Mouse (Mus musculus) heart, embryonic 14.5 days (tissue): ENCODE data around the gene Edc4. TPM values are rescaled to one million over a fixed set of nuclear protein-coding genes. Genes with fewer than 3 reads are reported as not detected.

Experiments used
- ATAC-seq: fragments of 200-750 bp; cut with Nextera tagmentation; 2 replicates; pipeline ENCODE4 v1.8.0; 2017; ENCODE audit warnings: low read depth, moderate TSS enrichment; ENCODE audit not compliant: insufficient number of reproducible peaks, insufficient read depth, low FRiP score
- H3K27ac ChIP-seq, 2 experiments: fragments of 200-500 bp in 1 of 2; fragments of 300-500 bp in 1 of 2; sonication (generic) in 1 of 2; replicated peaks in 1 of 2; 2 replicates each; pipeline ENCODE4 v1.5.1; 2012 to 2014; ENCODE audit warnings: low read depth in 2 of 2, low read length in 2 of 2, control low read depth in 1 of 2, mild to moderate bottlenecking in 1 of 2, mixed read lengths in 1 of 2; ENCODE audit not compliant: control insufficient read depth in 1 of 2, insufficient read depth in 1 of 2
- H3K27me3 ChIP-seq: fragments of 300-500 bp; sonication (generic); 2 replicates; pipeline ENCODE4 v1.6.1; 2014; ENCODE audit warnings: mild to moderate bottlenecking, low read length, control low read depth; ENCODE audit not compliant: control insufficient read depth, insufficient read depth
- H3K36me3 ChIP-seq: fragments of 300-500 bp; sonication (generic); 2 replicates; pipeline ENCODE4 v1.6.1; 2014; ENCODE audit warnings: mild to moderate bottlenecking, control low read depth, low read length, mixed read lengths; ENCODE audit not compliant: control insufficient read depth, insufficient read depth
- H3K4me1 ChIP-seq, 2 experiments: fragments of 200-500 bp in 1 of 2; fragments of 300-500 bp in 1 of 2; sonication (generic) in 1 of 2; 2 replicates each; pipeline ENCODE4 v1.6.1; 2012 to 2014; ENCODE audit warnings: low read length in 2 of 2, control low read depth in 1 of 2, mixed read lengths in 1 of 2; ENCODE audit not compliant: control insufficient read depth in 2 of 2, insufficient read depth in 2 of 2
- H3K4me2 ChIP-seq: fragments of 300-500 bp; sonication (generic); 2 replicates; pipeline ENCODE4 v1.6.1; 2014; ENCODE audit warnings: mild to moderate bottlenecking, low read length
- H3K4me3 ChIP-seq, 2 experiments: fragments of 200-500 bp in 1 of 2; fragments of 300-500 bp in 1 of 2; sonication (generic) in 1 of 2; 2 replicates each; pipeline ENCODE4 v1.5.1; 2012 to 2014; ENCODE audit warnings: low read length in 2 of 2, mild to moderate bottlenecking in 2 of 2, control low read depth in 1 of 2, low read depth in 1 of 2, moderate library complexity in 1 of 2; ENCODE audit not compliant: control insufficient read depth in 1 of 2, insufficient read depth in 1 of 2
- H3K9ac ChIP-seq: fragments of 300-500 bp; sonication (generic); 2 replicates; pipeline ENCODE4 v1.6.1; 2014; ENCODE audit warnings: mild to moderate bottlenecking, low read length
- H3K9me3 ChIP-seq: fragments of 300-500 bp; sonication (generic); 2 replicates; pipeline ENCODE4 v1.6.1; 2016; ENCODE audit warnings: low read length, control low read depth; ENCODE audit not compliant: control insufficient read depth
- WGBS: fragments of 180-500 bp; shearing (Covaris S2); extraction: QIAGEN DNeasy Blood & Tissue Kit; methylation state at CpG from one replicate; pipeline ENCODE4 v1.1.7; 2014; 5-methylcytosine and 5-hydroxymethylcytosine counted together
- polyA plus RNA-seq: library from polyadenylated mRNA; unstranded; fragments of >200 nt; fragmentation: Nextera tagmentation; extraction: Ambion mirVana; gene quantifications from 2 replicates; pipeline ENCODE4 v1.2.1, GENCODE M21; 2014

Edc4 gene
- polyA plus RNA-seq, 1 experiment from 2014 or later = 24.0 TPM

DNA sequence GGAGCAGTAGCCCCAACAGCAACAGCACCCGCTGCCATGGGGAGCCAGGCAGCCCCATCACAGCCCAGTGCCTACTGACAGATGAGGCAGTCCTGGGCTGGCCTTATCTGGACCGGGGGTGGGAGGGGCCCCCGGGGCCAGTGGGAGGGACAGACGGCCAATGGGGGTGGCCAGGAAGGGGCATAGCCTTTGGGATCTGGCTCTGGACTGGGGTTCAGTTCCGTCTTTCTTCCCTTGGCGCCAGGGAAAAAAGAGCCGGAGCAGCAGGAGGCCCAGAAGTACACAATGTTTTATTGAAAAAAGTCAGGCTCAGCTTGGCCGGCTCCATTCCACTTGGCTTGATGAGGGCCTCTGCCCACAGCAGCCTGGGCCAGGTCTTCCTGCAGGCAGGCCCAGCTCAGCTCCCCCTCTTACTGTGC lies 62.6 kb downstream of the Edc4 start, which contains the start of gene Lcat:
Gene Lcat, minus strand, starts transcription at position 62 of the 419 bp plus-strand sequence.
- Histone ChIP-seq H3K9me3 (no peaks in the 10 kb centered on the region), H3K36me3 (peaks cover 86% of the 10 kb centered on the region), H3K4me2 (no peak within 1 kb of the TSS), H3K27ac (no peak within 1 kb of the TSS), H3K27me3 (no peaks in the 10 kb centered on the region), H3K4me1 (peaks cover 0 to 1% of the 10 kb centered on the region in 2 experiments; a peak in 1 of 4 replicates), H3K4me3 (no peak within 1 kb of the TSS), H3K9ac (no peak within 1 kb of the TSS)
- WGBS = 70% methylated on average over 8 of the region's 8 CpGs
- no peak for ATAC-seq

Other genes starting within 250 kb of the Edc4 start
- gene Ctcf, start 244.3 kb upstream of the Edc4 start, polyA plus RNA-seq = 54.7 and 62.5 TPM in 2 replicates
- 0.54 TPM in 2 replicates for gene Agrp, start 243.5 kb upstream of the Edc4 start, polyA plus RNA-seq
- gene Carmil2, start 194.6 kb upstream of the Edc4 start, polyA plus RNA-seq = 0.36 and 0.41 TPM in 2 replicates
- 39.7 and 41.7 TPM in 2 replicates for gene Acd, start 179.8 kb upstream of the Edc4 start, polyA plus RNA-seq
- gene Pard6a, start 179.7 kb upstream of the Edc4 start, polyA plus RNA-seq = 12.9 and 17.3 TPM in 2 replicates
- not detected in 2 replicates for gene 4933405L10Rik, start 173.2 kb upstream of the Edc4 start, polyA plus RNA-seq
- 9.3 and 10.1 TPM in 2 replicates for gene Enkd1, start 172.7 kb upstream of the Edc4 start, polyA plus RNA-seq
- gene Gfod2, start 122.2 kb upstream of the Edc4 start, polyA plus RNA-seq = 6.8 and 8.9 TPM in 2 replicates
- 10.6 and 11.5 TPM in 2 replicates for gene Ranbp10, start 53.5 kb upstream of the Edc4 start, polyA plus RNA-seq
- not detected in 2 replicates for gene Tsnaxip1, start 53.1 kb upstream of the Edc4 start, polyA plus RNA-seq
- 34.7 and 37.2 TPM in 2 replicates for gene Cenpt, start 27.6 kb upstream of the Edc4 start, polyA plus RNA-seq
- 41.9 and 42.5 TPM in 2 replicates for gene Thap11, start 25.7 kb upstream of the Edc4 start, polyA plus RNA-seq
- 190 and 205 TPM in 2 replicates for gene Nutf2, start 20.3 kb upstream of the Edc4 start, polyA plus RNA-seq
- 1.1 and 1.2 TPM in 2 replicates for gene Nrn1l, start 12.7 kb downstream of the Edc4 start, polyA plus RNA-seq
- gene Pskh1, start 19.6 kb downstream of the Edc4 start, polyA plus RNA-seq = 17.6 and 18.6 TPM in 2 replicates
- 0.43 and 1.1 TPM in 2 replicates for gene Ctrl, start 53.0 kb downstream of the Edc4 start, polyA plus RNA-seq
- gene Psmb10, start 57.6 kb downstream of the Edc4 start, polyA plus RNA-seq = 73.7 and 74.2 TPM in 2 replicates
- 1.2 and 1.3 TPM in 2 replicates for gene Lcat, start 62.5 kb downstream of the Edc4 start, polyA plus RNA-seq
- 32.7 and 38.4 TPM in 2 replicates for gene Slc12a4, start 85.2 kb downstream of the Edc4 start, polyA plus RNA-seq
- not detected in 2 replicates for gene Dpep3, start 98.5 kb downstream of the Edc4 start, polyA plus RNA-seq
- gene Dus2, start 110.5 kb downstream of the Edc4 start, polyA plus RNA-seq = 13.5 and 15.2 TPM in 2 replicates
- gene Dpep2nb, start 125.1 kb downstream of the Edc4 start, polyA plus RNA-seq = 0.24 TPM in 1 of 2 replicates, not detected in the other
- 11.6 and 13.1 TPM in 2 replicates for gene Ddx28, start 131.0 kb downstream of the Edc4 start, polyA plus RNA-seq
- gene Nfatc3, start 178.0 kb downstream of the Edc4 start, polyA plus RNA-seq = 4.5 and 4.7 TPM in 2 replicates